Mouse (Mus musculus) embryonic fibroblast, embryonic 13.5 days (primary cell): ENCODE measurements around the gene Zfp869. TPM values are rescaled to one million over a fixed set of nuclear protein-coding genes. Genes with fewer than 3 reads are reported as not detected.
A peak's percentile ranks its signal among the peaks of the same experiment; 100 is the strongest.
"Not testable (repeated sequence)": the region's sequence is repeated elsewhere in the genome, so short reads cannot be mapped to it uniquely, and the experiment has no call there.

Source experiments
- H3K27ac ChIP-seq: 2 replicates; pipeline ENCODE4 v1.5.1; 2012; ENCODE audit warnings: low read length, control low read depth, inconsistent platforms; ENCODE audit not compliant: insufficient read depth
- H3K4me1 ChIP-seq: 2 replicates; pipeline ENCODE4 v1.6.1; 2011; ENCODE audit warnings: low read length; ENCODE audit not compliant: control insufficient read depth, insufficient read depth
- H3K4me3 ChIP-seq: 2 replicates; pipeline ENCODE4 v1.5.1; 2011; ENCODE audit warnings: mild to moderate bottlenecking, control low read depth, low read length; ENCODE audit not compliant: insufficient read depth
- CTCF ChIP-seq: IDR thresholded peaks from 2 replicates; pipeline ENCODE4 v1.5.1; 2011; ENCODE audit warnings: mild to moderate bottlenecking, control low read depth, low read length, moderate library complexity, borderline replicate concordance; ENCODE audit not compliant: insufficient read depth
- POLR2A ChIP-seq: IDR thresholded peaks from 2 replicates; pipeline ENCODE4 v1.6.1; 2011; ENCODE audit warnings: low read depth, mild to moderate bottlenecking, control low read depth, low read length, moderate library complexity
- polyA plus RNA-seq: library from polyadenylated mRNA; stranded (reverse); fragments of >200 nt; gene quantifications from 2 replicates; pipeline ENCODE4 v1.2.4, GENCODE M21; 2011; ENCODE audit warnings: low read depth; ENCODE audit not compliant: missing spikeins, insufficient read length

Gene Zfp869
- 18.1 and 24.1 TPM in 2 replicates for polyA plus RNA-seq

DNA sequence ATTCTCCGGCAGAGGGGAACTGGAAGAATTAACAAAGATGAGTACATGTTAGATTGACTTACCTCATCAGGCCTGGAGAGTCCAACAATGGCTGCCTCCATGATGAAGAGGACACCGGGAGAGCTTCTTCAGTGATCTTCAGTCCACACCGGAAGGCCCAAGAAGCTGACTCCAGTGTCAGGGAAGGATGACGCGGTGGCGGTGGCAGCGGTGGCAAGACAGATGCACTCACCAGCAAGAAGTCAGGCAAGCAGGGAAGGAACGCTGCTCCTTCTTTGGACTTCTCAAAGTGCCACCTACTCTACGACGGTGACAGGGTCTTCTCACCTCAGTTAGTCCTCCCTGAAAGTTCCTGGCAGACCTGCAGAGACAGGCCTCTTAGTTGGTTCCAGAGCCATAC lies at the start of gene Zfp869:
TSS of gene Zfp869 (minus strand) at position 101 of the 400 bp plus-strand sequence.
- H3K27ac ChIP-seq, H3K4me3 ChIP-seq, H3K4me1 ChIP-seq: not testable (repeated sequence)

DNA sequence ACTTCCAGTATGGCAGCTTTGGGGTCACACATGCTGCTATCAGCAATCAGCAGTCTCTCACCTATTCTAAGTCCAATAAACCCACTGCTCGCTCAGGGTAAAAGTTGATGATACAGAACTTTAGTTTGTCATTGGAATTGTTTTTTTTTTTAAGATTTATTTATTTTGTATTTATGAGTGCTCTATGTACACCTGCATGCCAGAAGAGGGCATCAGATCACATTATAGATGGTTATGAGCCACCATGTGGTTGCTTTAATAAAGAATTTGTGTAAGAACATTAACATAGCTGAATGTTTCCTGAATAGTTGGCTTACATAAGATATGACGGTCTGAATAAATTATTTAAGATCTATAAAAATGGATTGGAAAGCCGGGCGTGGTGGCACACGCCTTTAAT lies 47.8 kb upstream of the Zfp869 start:
- Histone ChIP-seq H3K27ac (no peak overlapping the region), H3K4me3 (no peak overlapping the region), H3K4me1 (no peaks in the 10 kb centered on the region)
- TF ChIP-seq CTCF: no peak
- no peak for TF ChIP-seq POLR2A

- TF ChIP-seq POLR2A (no peak), CTCF (no peak)
- Histone ChIP-seq H3K27ac (no peak overlapping the region), H3K4me3 (no peak overlapping the region), H3K4me1 (0 out of 2 replicates have a peak, but pooled peaks cover 2% of the 10 kb centered on the region)
Observed at GRCm38 (mm10) chr8:69752437-69752836, 41.9 kb upstream of the Zfp869 start.

DNA sequence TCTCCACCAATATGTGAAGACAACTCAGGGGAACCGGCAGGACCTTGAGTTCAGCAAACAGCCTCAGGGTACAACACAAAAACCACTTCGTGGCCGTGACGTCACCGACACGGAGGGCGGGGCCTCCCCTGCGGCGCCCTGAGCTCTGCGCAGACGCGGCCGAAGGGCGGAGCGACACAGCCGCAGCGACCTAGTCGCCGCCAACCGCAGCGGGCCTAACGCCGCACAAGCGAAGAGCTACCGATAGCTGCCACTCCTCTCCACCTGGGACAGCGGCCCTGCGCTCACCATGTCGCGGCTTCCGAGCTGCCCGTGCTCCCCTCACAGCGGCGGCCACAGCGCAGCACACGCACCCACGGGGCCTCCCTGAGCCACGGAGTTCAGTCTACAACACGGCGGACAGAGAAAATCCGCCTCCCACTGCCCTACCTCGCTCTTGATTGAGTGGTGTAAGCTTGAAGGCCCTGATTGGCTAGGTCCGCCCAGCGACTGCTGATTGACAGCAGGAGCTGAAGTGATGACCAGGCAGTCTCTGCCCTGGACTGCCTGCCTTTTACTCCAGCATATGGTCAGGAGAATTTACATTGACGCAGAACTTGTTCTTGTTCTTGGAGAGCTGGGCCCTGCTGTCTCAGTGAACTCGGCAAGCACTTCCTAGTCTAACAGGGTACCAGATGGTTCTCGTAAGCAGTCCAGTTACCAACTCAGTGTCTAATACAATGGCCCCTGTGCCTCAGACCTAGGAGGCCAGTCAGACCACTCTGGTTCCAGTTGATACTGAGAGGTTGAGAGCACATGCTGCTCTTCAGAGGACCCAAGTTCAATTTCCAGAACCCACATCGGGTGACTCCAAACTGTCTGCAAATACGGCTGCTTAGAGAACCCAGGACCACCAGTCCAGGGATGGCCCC lies 39.3 kb upstream of the Zfp869 start, which contains the start of gene Zfp963:
TSS of gene Zfp963 (minus strand) at position 427 of the 911 bp plus-strand sequence.
- TF ChIP-seq CTCF: no peak
- TF ChIP-seq POLR2A: peak; percentile 97
- Histone ChIP-seq H3K27ac (peak within 1 kb of the TSS; percentile 91), H3K4me1 (0 out of 2 replicates have a peak, but pooled peaks cover 6% of the 10 kb centered on the region), H3K4me3 (peak within 1 kb of the TSS; percentile 75)

DNA sequence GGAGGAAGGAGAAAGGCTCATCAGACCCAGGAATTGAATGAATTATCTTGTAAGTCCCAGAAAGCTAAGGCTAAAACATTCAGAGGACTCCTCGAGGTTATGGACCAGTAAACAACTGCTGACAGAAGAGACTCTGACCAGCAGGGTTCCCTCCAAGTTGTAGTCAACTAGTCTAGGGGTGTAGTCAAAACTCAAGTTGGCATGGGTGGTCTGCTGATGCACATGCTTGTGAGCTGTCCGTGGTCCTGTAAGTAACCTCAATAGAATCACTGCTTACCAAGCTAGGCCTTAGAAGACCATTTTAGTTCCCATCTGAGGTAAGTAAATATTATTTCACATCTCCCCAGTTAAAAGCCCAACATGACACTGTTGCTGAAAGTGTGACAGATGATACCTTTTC lies 30.7 kb upstream of the Zfp869 start:
- Histone ChIP-seq H3K27ac (no peak overlapping the region), H3K4me3 (no peak overlapping the region), H3K4me1 (0 out of 2 replicates have a peak, but pooled peaks cover 3% of the 10 kb centered on the region)
- no peak for TF ChIP-seq POLR2A
- TF ChIP-seq CTCF: no peak

DNA sequence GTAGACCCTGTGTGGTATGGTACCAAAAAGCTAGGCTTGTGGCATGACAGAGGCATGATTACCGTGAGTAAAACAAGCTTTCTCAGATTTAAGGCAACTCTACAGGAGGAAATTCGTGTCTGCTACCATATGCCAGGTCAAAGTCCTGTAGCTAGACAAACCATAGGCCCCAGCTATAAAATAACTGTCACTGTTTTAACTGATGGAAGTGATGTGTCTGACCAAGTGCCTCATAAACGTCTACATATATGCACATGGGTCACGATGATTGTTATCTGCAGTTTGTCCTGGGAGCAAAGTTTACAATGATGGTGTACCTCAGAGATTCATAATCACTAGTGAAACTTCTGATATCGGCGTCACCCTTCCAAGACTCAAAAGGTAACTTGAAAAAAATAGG lies 30.2 kb upstream of the Zfp869 start:
- Histone ChIP-seq H3K4me3 (no peak overlapping the region), H3K4me1 (0 out of 2 replicates have a peak, but pooled peaks cover 3% of the 10 kb centered on the region), H3K27ac (no peak overlapping the region)
- TF ChIP-seq CTCF: no peak
- TF ChIP-seq POLR2A: no peak

- Histone ChIP-seq H3K27ac (no peak overlapping the region), H3K4me3 (no peak overlapping the region), H3K4me1 (no peaks in the 10 kb centered on the region)
- TF ChIP-seq POLR2A (no peak), CTCF (no peak)
Observed at GRCm38 (mm10) chr8:69735495-69735894, 25.0 kb upstream of the Zfp869 start.

- peak overlapping the region; percentile 2; the same call in 1 of the 2 replicates for H3K4me3 ChIP-seq
- no peak overlapping the region for H3K27ac ChIP-seq
- no peak for TF ChIP-seq CTCF
- peak; percentile 64; the same call in 1 of the 2 replicates for TF ChIP-seq POLR2A
- peaks cover 5% of the 10 kb centered on the region for H3K4me1 ChIP-seq
Observed at GRCm38 (mm10) chr8:69717232-69717580, 6.7 kb upstream of the Zfp869 start.

DNA sequence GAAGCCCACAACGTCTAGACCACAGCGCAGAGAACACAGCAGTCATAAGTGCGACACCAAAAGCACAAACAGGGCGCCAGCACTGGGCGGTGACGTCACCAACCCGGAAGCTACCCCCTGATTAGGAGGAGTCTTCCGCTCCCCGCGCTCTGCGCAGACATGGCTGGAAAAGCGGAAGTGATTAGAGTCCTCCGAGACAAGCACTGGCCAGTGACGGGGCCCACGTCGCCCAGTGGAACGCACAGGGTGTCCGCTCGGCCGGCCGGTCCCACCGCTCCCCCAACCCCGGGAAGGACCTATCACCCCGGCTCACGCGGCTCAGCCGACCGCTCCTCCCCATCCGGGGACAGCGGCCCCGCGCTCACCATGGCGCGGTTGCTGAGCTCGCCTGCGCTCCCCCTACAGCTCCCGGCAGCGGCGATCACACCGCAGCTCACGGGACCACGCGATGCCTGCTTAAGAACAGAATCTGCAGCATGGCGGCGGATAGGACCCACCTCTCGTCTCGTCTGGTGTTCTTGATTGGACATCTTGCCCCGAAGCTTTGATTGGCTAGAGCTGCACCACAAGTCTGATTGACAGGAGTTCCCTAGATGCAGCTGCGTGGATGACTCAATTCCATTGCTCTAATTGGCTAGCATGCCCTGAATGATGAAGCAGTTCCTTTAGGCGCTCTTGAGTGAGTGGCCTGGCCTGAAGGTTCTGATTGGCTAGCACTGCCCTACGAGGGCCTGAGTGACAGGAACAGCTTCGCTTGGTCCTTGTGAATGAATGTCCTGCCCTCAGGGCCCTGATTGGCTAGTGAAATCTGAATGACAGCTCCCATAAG lies 6.1 kb upstream of the Zfp869 start:
- TF ChIP-seq CTCF (no peak), POLR2A (peak; percentile 97)
- H3K4me3 ChIP-seq: peak overlapping the region; percentile 54
- H3K27ac ChIP-seq: peak overlapping the region; percentile 94
- peaks cover 5% of the 10 kb centered on the region for H3K4me1 ChIP-seq
